Mouse (Mus musculus) forebrain, embryonic 14.5 days (tissue): ENCODE results near the gene Acot4. TPM values are rescaled to one million over a fixed set of nuclear protein-coding genes. Genes with fewer than 3 reads are reported as not detected.
"Not testable (repeated sequence)": the region's sequence is repeated elsewhere in the genome, so short reads cannot be mapped to it uniquely, and the experiment has no call there.

ENCODE experiments used
- ATAC-seq: fragments of 200-750 bp; cut with Nextera tagmentation; 2 replicates; pipeline ENCODE4 v1.8.0; 2017; ENCODE audit warnings: mild to moderate bottlenecking, moderate library complexity
- DNase-seq: peaks from one replicate; pipeline ENCODE4 v3.0.0-alpha.2; 2015; ENCODE audit warnings: low spot score
- H3K27ac ChIP-seq: fragments of 300-500 bp; sonication (generic); 2 replicates; pipeline ENCODE4 v1.5.1; 2014; ENCODE audit warnings: low read depth, mild to moderate bottlenecking, control low read depth, low read length, moderate library complexity
- H3K27me3 ChIP-seq: fragments of 300-500 bp; sonication (generic); replicated peaks from 2 replicates; pipeline ENCODE4 v1.6.1; 2014; ENCODE audit warnings: low read length, control low read depth, mixed read lengths; ENCODE audit not compliant: control insufficient read depth, insufficient read depth
- H3K36me3 ChIP-seq: fragments of 300-500 bp; sonication (generic); 2 replicates; pipeline ENCODE4 v1.6.1; 2014; ENCODE audit warnings: low read length, control low read depth; ENCODE audit not compliant: control insufficient read depth, insufficient read depth
- H3K4me1 ChIP-seq: fragments of 300-500 bp; sonication (generic); 2 replicates; pipeline ENCODE4 v1.6.1; 2014; ENCODE audit warnings: antibody characterized with exemption, low read length, control low read depth; ENCODE audit not compliant: control insufficient read depth, insufficient read depth
- H3K4me2 ChIP-seq: fragments of 300-500 bp; sonication (generic); 2 replicates; pipeline ENCODE4 v1.6.1; 2014; ENCODE audit warnings: mild to moderate bottlenecking, control low read depth, low read length
- H3K4me3 ChIP-seq: fragments of 300-500 bp; sonication (generic); 2 replicates; pipeline ENCODE4 v1.5.1; 2014; ENCODE audit warnings: low read depth, low read length, control low read depth
- H3K9ac ChIP-seq: fragments of 300-500 bp; sonication (generic); 2 replicates; pipeline ENCODE4 v1.6.1; 2014; ENCODE audit warnings: mild to moderate bottlenecking, low read length, control low read depth, moderate library complexity
- H3K9me3 ChIP-seq: fragments of 300-500 bp; sonication (generic); replicated peaks from 2 replicates; pipeline ENCODE4 v1.6.1; 2016; ENCODE audit warnings: low read length, control low read depth, mixed read lengths; ENCODE audit not compliant: control insufficient read depth
- WGBS: fragments of 180-500 bp; shearing (Covaris S2); extraction: QIAGEN DNeasy Blood & Tissue Kit; methylation state at CpG from one replicate; pipeline ENCODE4 v1.1.7; 2014; 5-methylcytosine and 5-hydroxymethylcytosine counted together
- polyA plus RNA-seq: library from polyadenylated mRNA; unstranded; fragments of >200 nt; fragmentation: Nextera tagmentation; extraction: Ambion mirVana; gene quantifications from 2 replicates; pipeline ENCODE4 v1.2.1, GENCODE M21; 2014

The Acot4 gene
- polyA plus RNA-seq, 1 experiment from 2014 or later = 0.22 TPM

DNA sequence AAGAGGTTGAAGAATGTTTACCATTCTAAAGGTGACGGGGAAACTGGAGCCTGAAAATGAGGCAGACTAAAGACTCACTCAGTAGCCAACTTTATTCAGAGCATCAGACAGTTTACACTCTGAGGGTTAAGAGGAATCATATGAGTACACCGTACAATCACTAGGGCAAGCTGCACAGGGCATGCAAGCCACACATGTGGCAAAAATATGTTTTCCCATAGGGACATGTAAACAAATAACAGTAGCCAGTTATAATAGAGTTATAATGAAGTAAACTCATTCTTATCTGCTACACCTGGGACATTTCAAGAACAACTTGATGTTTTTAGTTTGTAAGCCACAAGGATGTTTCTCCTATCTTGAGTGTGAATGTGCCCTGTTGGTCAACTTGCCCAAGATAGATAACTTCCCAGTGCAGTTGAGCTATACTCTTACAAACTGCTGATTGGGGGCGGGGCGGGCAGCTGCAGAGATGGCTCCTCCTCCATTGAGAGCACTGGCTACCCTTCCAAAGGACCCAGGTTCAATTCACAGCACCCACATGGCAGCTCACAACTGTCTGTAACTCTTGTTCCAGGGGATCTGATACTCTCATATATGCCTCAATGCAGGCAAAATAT, 39.3 kb downstream of the Acot4 start:
- H3K4me3 ChIP-seq = no peak overlapping the region
- H3K4me2 ChIP-seq = no peak overlapping the region
- H3K27me3 ChIP-seq = no peaks in the 10 kb centered on the region
- no peak for ATAC-seq
- H3K27ac ChIP-seq = no peak overlapping the region
- H3K9me3 ChIP-seq = no peaks in the 10 kb centered on the region
- DNase-seq = no peak
- H3K4me1 ChIP-seq = no peaks in the 10 kb centered on the region
- H3K9ac ChIP-seq = no peak overlapping the region
- no peaks in the 10 kb centered on the region for H3K36me3 ChIP-seq
- 92% methylated on average over 4 of the region's 4 CpGs for WGBS

DNA sequence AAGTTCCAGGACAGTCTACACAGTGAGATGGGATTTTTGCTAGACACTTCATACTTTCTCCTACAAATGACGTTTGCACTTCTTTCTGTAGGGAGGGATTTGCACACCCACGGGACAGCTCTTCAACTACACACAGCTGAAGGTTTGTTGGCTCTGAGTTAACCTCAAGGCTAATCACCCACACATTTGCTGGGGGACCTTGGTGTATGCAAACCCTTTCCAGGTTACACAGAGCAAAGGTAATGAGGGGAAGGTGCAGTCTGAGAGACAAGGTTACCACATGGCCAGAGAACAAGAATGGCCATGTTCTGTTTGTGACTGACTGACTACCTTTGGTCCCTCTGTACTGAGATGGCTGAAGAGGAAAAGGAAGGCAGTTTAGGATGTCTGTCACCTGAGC, 45.7 kb downstream of the Acot4 start:
- WGBS = 92% methylated on average over 2 of the region's 2 CpGs
- no peak overlapping the region for H3K4me2 ChIP-seq
- no peak overlapping the region for H3K27ac ChIP-seq
- no peaks in the 10 kb centered on the region for H3K36me3 ChIP-seq
- H3K4me1 ChIP-seq = no peaks in the 10 kb centered on the region
- DNase-seq = no peak
- H3K4me3 ChIP-seq = no peak overlapping the region
- ATAC-seq = no peak
- no peak overlapping the region for H3K9ac ChIP-seq
- no peaks in the 10 kb centered on the region for H3K27me3 ChIP-seq
- H3K9me3 ChIP-seq = no peaks in the 10 kb centered on the region

GRCm38 (mm10) chr12:84084581-84084980, 46.4 kb downstream of the Acot4 start:
- no peaks in the 10 kb centered on the region for H3K4me1 ChIP-seq
- no peaks in the 10 kb centered on the region for H3K9me3 ChIP-seq
- H3K4me2 ChIP-seq = no peak overlapping the region
- H3K27me3 ChIP-seq = no peaks in the 10 kb centered on the region
- no peak overlapping the region for H3K9ac ChIP-seq
- no peak overlapping the region for H3K27ac ChIP-seq
- WGBS = 96% methylated on average over 4 of the region's 4 CpGs
- ATAC-seq (no peak), DNase-seq (no peak)
- no peak overlapping the region for H3K4me3 ChIP-seq
- H3K36me3 ChIP-seq = no peaks in the 10 kb centered on the region

- H3K27me3 ChIP-seq, H3K4me2 ChIP-seq, H3K9ac ChIP-seq, H3K9me3 ChIP-seq, DNase-seq, H3K4me3 ChIP-seq, H3K4me1 ChIP-seq, H3K36me3 ChIP-seq, H3K27ac ChIP-seq, ATAC-seq: not testable (repeated sequence)
- WGBS = 91% methylated on average over 5 of the region's 5 CpGs
Measured at GRCm38 (mm10) chr12:84094666-84095065, 56.5 kb downstream of the Acot4 start.

Other genes with a start within 250 kb of the Acot4 start
- 12.9 and 16.2 TPM in 2 replicates for gene Numb, start 116.4 kb upstream of the Acot4 start, polyA plus RNA-seq
- 8.7 and 9.9 TPM in 2 replicates for gene Riox1, start 87.8 kb upstream of the Acot4 start, polyA plus RNA-seq
- not detected in 2 replicates for gene Heatr4, start 53.5 kb upstream of the Acot4 start, polyA plus RNA-seq
- gene Acot2, start 50.5 kb upstream of the Acot4 start, polyA plus RNA-seq = 4.3 and 5.6 TPM in 2 replicates
- gene Acot1, start 28.9 kb upstream of the Acot4 start, polyA plus RNA-seq = 81.2 and 83.6 TPM in 2 replicates
- not detected in 2 replicates for gene Gm49366, start 556 bp downstream of the Acot4 start, polyA plus RNA-seq
- 0.34 and 0.72 TPM in 2 replicates for gene Acot3, start 13.8 kb downstream of the Acot4 start, polyA plus RNA-seq
- not detected in 2 replicates for gene Acot5, start 30.9 kb downstream of the Acot4 start, polyA plus RNA-seq
- 1.5 and 1.8 TPM in 2 replicates for gene Acot6, start 62.3 kb downstream of the Acot4 start, polyA plus RNA-seq
- gene Dnal1, start 76.0 kb downstream of the Acot4 start, polyA plus RNA-seq = 6.6 and 8.9 TPM in 2 replicates
- gene Pnma1, start 110.1 kb downstream of the Acot4 start, polyA plus RNA-seq = 4.1 and 6.0 TPM in 2 replicates
- 3.2 and 3.4 TPM in 2 replicates for gene Elmsan1, start 180.5 kb downstream of the Acot4 start, polyA plus RNA-seq
- gene Ptgr2, start 246.9 kb downstream of the Acot4 start, polyA plus RNA-seq = 13.0 and 14.2 TPM in 2 replicates